Mouse (Mus musculus): ENCODE data around the gene Ank2.

- TF ChIP-seq POLR2A (IDR thresholded peaks at IDR 0.05; ENCODE audit: borderline replicate concordance, extremely low read depth, low read depth, low read length) (no peak), CTCF (IDR thresholded peaks at IDR 0.05; ENCODE audit: insufficient read depth, low read length) (no peak)
Measured at GRCm38 (mm10) chr3:127169114-127169513, 330.0 kb downstream of the Ank2 start.
